Mouse (Mus musculus) lung, postnatal 0 days (tissue): ENCODE measurements around the gene Gm4133. TPM values are rescaled to one million over a fixed set of nuclear protein-coding genes. Genes with fewer than 3 reads are reported as not detected.
"Not testable (repeated sequence)": the region's sequence is repeated elsewhere in the genome, so short reads cannot be mapped to it uniquely, and the experiment has no call there.

Experiments used
- ATAC-seq: fragments of 200-750 bp; cut with Nextera tagmentation; 2 replicates; pipeline ENCODE4 v1.8.0; 2017; ENCODE audit warnings: moderate library complexity
- DNase-seq: peaks from one replicate; pipeline ENCODE4 v3.0.0-alpha.2; 2016; ENCODE audit warnings: low spot score
- H3K27ac ChIP-seq: fragments of 300-500 bp; sonication (generic); 2 replicates; pipeline ENCODE4 v1.5.1; 2014; ENCODE audit warnings: antibody characterized with exemption, mild to moderate bottlenecking, low read length, mixed read lengths
- H3K27me3 ChIP-seq: fragments of 300-500 bp; sonication (generic); replicated peaks from 2 replicates; pipeline ENCODE4 v1.6.1; 2014; ENCODE audit warnings: low read length, mixed read lengths; ENCODE audit not compliant: insufficient read depth
- H3K36me3 ChIP-seq: fragments of 300-500 bp; sonication (generic); 2 replicates; pipeline ENCODE4 v1.6.1; 2014; ENCODE audit warnings: low read length, mixed read lengths; ENCODE audit not compliant: insufficient read depth
- H3K4me1 ChIP-seq: fragments of 300-500 bp; sonication (generic); 2 replicates; pipeline ENCODE4 v1.6.1; 2014; ENCODE audit warnings: antibody characterized with exemption, low read depth, low read length, mixed read lengths; ENCODE audit not compliant: insufficient read depth
- H3K4me2 ChIP-seq: fragments of 300-500 bp; sonication (generic); replicated peaks from 2 replicates; pipeline ENCODE4 v1.6.1; 2014; ENCODE audit warnings: low read depth, mild to moderate bottlenecking, low read length, moderate library complexity, mixed read lengths
- H3K4me3 ChIP-seq: fragments of 300-500 bp; sonication (generic); 2 replicates; pipeline ENCODE4 v1.5.1; 2014; ENCODE audit warnings: low read depth, low read length
- H3K9ac ChIP-seq: fragments of 300-500 bp; sonication (generic); replicated peaks from 2 replicates; pipeline ENCODE4 v1.6.1; 2014; ENCODE audit warnings: low read depth, mild to moderate bottlenecking
- H3K9me3 ChIP-seq: fragments of 300-500 bp; sonication (generic); 2 replicates; pipeline ENCODE4 v1.6.1; 2016; ENCODE audit warnings: low read length, mixed read lengths
- whole genome bisulfite sequencing: fragments of 180-500 bp; shearing (Covaris S2); extraction: QIAGEN DNeasy Blood & Tissue Kit; methylation state at CpG from one replicate; pipeline ENCODE4 v1.1.7; 2014; 5-methylcytosine and 5-hydroxymethylcytosine counted together
- polyA plus RNA-seq: library from polyadenylated mRNA; unstranded; fragments of >200 nt; fragmentation: Nextera tagmentation; extraction: Ambion mirVana; gene quantifications from 2 replicates; pipeline ENCODE4 v1.2.1, GENCODE M21; 2015

The Gm4133 gene
- not detected in 2 replicates for polyA plus RNA-seq

GRCm38 (mm10) chr7:20333965-20334364 is at the start of gene Gm4133:
Gene Gm4133, minus strand, starts transcription at chr7:20334065.
- H3K9ac ChIP-seq, H3K27me3 ChIP-seq, H3K4me2 ChIP-seq, ATAC-seq, H3K4me3 ChIP-seq, H3K36me3 ChIP-seq, H3K4me1 ChIP-seq, DNase-seq, H3K9me3 ChIP-seq, H3K27ac ChIP-seq: not testable (repeated sequence)
- no CpG with 5 or more reads among the region's 2 CpGs for WGBS

GRCm38 (mm10) chr7:20375310-20375709 is 41.4 kb upstream of the Gm4133 start, which contains the start of gene Gm5728:
Gene Gm5728, minus strand, starts transcription at chr7:20375410.
- not testable (repeated sequence) for H3K9ac ChIP-seq, H3K4me3 ChIP-seq, H3K4me1 ChIP-seq, ATAC-seq, H3K36me3 ChIP-seq, H3K4me2 ChIP-seq, H3K27me3 ChIP-seq, H3K9me3 ChIP-seq, H3K27ac ChIP-seq, DNase-seq
- WGBS: no CpG with 5 or more reads among the region's 1 CpGs

Other genes with a start within 250 kb of the Gm4133 start
- not detected in 2 replicates for gene Vmn1r91, start 234.4 kb downstream of the Gm4133 start, polyA plus RNA-seq
- gene Gm16442, start 211.5 kb downstream of the Gm4133 start, polyA plus RNA-seq: not detected in 2 replicates
- gene Vmn1r93, start 195.0 kb downstream of the Gm4133 start, polyA plus RNA-seq: not detected in 2 replicates
- not detected in 2 replicates for gene Vmn1r94, start 165.7 kb downstream of the Gm4133 start, polyA plus RNA-seq
- not detected in 2 replicates for gene Vmn1r95, start 140.4 kb downstream of the Gm4133 start, polyA plus RNA-seq
- not detected in 2 replicates for gene Gm6164, start 128.5 kb downstream of the Gm4133 start, polyA plus RNA-seq
- not detected in 2 replicates for gene Gm4498, start 100.2 kb downstream of the Gm4133 start, polyA plus RNA-seq
- not detected in 2 replicates for gene Gm5890, start 71.2 kb downstream of the Gm4133 start, polyA plus RNA-seq
- gene Gm5728, start 41.3 kb upstream of the Gm4133 start, polyA plus RNA-seq: not detected in 2 replicates
- not detected in 2 replicates for gene Vmn1r100, start 83.9 kb upstream of the Gm4133 start, polyA plus RNA-seq
- gene Vmn1r101, start 108.5 kb upstream of the Gm4133 start, polyA plus RNA-seq: not detected in 2 replicates
- not detected in 2 replicates for gene Gm10670, start 140.9 kb upstream of the Gm4133 start, polyA plus RNA-seq
- not detected in 2 replicates for gene Vmn1r103, start 176.5 kb upstream of the Gm4133 start, polyA plus RNA-seq
- not detected in 2 replicates for gene Vmn1r104, start 199.8 kb upstream of the Gm4133 start, polyA plus RNA-seq
- gene Gm5726, start 211.7 kb upstream of the Gm4133 start, polyA plus RNA-seq: not detected in 2 replicates
- not detected in 2 replicates for gene Gm4141, start 242.2 kb upstream of the Gm4133 start, polyA plus RNA-seq